Mouse (Mus musculus) cerebellum, adult 11-12 months (tissue): ENCODE data around the gene Tshz2.

Experiments
- DNase-seq: peaks from one replicate; pipeline ENCODE4 v3.0.0; 2022

Gene Tshz2

DNA sequence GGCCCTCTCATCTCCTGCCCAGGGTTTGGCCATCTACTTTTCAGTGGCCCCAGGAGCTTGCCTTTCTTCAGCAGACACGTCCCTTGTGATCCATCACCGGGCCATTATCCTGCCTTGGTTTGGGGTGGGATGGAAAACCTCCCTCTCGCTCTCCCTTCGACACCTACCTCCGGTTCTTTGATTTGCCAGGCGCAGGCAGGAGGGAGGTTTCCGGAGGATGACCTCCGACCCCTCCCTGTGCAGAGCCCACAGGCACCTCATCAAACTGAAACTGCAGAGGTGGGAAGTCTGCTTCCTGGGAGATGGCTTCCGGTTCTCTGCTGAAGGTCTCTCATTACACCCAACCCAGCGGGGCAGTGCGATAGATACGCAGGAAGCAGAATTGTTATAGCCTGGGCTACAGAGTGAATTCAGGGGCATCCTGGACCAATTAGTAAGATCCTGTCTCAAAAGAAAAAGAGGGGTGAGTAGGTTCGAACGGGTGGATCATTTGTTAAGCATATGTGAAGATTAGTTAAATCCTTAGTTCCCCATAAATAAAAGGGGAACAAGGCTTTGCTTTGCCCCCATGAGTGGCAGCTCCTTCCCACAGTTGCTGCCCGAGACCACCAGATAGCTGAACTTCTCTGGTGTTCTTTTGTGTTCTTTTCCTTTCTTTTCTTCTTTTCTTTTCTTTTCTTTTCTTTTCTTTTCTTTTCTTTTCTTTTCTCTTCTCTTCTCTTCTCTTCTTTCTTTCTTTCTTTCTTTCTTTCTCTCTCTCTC, 70.1 kb downstream of the Tshz2 start:
- DNase-seq, result no peak

DNA sequence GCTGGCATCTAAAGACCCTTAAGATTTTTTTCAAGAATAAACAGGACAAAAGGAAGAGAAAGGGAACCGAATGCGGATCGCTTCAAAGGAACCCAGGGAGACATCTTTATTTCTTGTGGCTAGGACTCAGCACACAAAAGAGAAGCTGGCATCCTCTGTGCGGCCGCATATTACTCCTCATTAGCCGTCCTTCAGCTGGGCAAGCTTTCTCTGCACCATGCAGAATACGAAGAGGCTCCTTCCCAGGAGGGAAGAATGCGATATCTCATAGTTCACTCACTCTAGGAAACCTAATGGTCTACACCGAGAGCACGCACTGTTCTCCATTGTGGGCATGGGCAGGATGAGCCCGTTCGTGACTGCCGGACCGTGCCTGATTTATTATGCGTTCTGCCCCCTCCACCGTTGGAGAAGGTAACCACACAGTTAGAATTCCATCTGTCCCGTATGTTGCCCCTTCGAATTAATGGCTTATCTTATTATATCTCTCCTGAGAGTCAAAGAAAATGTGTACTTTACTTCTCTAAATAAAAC, 89.0 kb downstream of the Tshz2 start:
- no peak for DNase-seq

DNA sequence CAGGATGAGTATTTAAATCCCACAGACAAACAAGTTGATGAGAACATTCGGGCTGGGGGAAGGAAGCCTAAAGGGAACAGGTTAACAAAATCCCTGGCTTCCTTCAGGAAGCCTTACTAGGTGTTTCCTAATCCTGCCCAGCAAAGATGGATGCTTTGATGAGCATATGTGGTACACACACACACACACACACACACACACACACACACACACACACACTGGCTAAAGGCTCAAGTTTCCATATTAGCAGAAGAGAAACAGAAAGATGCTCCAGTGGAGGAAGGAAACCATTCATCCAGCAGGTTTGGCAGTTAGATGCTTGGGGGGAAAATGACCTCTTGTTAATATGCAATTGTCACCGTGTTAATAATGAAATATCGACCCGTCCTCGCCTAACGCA, 89.5 kb downstream of the Tshz2 start:
- DNase-seq, result no peak

DNA sequence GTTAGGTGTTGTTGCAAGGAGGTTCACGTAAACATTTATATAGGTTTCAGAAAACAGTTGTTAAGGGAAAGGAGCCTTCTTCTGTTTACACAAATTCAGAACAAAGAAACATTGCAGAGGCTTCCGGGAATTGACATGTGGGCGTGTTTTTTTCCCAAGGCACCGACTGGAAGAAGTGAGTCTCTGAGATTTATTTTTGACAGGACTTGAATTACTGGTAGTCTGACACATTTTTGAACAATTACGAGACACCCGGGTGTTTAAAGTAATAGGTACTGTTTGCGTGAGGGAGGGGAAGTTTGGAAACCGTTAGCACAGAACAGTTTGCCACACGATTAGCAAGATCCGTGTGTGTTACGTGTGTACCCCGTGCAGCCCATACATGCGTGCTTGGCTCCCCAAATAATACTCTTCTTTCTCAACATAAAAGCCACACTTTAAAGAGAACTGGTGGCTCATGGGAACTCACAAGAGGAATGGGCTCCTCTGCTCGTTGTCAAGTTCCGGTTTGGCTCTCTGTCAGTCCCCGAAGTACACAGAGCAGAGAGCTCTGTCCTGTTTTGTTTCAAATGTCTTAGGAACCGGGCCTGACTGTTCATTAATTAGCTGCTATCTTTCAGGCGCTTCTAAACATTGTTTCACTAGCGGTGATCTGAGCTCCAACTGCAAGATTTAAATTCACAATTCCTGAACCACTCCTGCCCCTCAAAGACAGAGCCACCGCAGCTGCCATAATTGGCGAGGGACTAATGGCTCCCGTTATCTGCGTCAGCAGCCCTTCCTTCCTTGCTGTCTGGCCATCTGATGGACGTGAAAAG, 91.0 kb downstream of the Tshz2 start:
- DNase-seq, result no peak

DNA sequence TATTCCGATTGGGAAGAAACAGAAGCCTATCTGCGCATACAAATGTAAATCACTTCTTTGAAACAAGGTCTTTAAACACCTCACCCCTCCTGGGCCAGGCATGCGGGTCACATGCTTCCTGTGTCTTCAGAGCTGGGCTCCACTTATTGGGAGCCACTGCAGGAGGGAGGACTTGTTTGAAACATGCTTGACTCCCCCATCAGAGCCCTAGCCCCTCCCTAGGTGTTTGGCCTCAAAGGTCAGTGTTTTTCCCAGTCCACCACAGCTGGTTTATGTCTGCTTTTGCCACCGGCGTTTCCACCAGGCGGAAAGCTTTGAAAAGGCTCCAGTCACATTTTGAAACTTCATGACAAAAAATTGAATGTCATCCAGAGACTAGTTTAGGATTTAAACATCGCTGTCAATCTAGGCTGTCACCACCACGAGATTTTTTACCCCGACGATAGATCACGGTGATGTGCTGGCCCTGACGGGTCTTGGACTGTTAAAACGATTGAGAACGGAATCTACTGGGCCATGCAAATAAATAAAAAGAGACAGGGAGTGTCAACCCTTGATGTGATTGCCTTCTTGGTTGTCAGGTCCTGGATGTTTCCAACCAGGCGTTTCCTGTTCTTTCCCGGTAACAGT, 96.0 kb downstream of the Tshz2 start:
- DNase-seq, result no peak

DNA sequence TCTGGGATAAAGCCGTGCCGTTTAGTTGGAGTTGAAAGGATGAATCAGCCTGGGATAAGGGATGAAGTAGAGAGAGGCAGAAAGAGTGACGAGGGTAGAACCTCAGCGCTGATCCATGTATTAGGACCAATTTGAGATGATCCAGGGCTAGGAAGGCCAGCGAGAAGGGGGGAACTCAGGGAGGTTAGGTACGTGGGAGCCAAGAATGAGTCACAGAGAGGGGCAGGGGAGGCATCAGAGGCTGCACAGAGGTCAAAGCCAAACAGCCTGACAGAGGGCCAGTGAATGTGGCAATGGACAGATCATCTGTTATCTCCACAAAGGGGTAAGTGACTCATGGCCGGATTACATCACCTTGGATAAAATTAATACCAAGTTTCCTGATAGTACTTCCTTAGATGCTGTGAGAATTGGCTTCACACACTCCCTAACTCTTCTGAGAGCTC, 97.8 kb downstream of the Tshz2 start:
- no peak for DNase-seq

DNA sequence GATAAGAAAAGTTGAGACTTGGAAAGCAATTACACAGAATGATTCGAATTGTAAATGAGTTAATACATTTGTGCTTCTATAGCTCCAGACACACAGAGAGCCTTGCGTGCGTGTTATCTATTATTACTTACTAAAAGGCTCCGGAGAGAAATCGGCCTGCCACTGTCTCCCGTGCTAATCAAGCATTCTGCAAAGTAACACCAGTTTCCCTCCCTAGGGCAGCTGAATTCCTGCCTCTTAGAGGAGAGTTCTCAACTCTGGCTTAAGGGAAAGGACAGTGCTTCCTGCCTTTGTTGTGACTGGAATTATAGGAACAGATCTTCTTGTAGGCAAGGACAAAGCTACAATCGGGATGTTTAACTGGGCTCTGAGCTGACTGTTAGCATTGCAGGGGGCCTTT, 101.2 kb downstream of the Tshz2 start:
- no peak for DNase-seq

DNA sequence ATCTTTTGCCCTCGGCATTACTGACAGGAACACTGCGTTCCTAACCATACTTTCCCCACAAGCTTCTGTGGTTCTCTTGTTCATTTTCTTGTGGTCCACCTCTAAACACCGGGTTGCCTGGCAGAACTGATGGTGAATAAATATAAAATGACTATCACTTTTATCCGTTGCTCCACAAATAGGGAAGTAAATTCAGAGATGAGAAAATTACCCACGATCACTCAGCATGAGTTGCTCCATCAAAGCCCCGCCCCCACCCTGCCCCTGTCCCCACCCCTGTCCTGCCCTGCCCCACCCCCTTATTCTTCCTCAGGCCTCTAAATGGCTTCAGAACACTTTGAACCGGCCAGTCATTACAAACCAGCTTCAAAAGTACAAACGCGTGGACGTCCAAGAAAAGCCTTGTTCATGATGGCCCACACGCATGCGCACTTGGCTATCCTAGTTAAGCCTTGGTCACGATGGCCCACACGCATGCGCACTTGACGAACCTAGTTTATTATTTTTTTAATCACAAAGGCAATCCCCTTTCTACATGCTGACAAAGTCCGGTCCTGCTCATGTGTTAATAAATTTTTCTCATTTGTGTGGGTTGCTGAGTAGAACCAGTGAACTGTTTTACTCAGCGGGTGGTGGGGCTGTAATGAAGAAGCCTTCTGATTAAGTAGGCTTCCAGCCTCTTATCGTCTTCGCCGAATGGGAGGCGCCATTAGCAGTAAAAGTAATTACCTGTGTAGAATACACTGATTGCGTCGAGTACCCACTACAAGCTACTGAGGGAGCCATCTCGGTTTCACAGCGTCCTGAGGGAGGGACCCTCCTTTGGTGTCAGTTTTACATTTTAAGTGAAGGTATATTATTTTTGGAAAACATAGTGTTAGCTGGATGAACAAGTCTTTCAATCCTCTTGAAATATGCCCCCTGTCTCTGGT, 102.9 kb downstream of the Tshz2 start:
- DNase-seq, result no peak

DNA sequence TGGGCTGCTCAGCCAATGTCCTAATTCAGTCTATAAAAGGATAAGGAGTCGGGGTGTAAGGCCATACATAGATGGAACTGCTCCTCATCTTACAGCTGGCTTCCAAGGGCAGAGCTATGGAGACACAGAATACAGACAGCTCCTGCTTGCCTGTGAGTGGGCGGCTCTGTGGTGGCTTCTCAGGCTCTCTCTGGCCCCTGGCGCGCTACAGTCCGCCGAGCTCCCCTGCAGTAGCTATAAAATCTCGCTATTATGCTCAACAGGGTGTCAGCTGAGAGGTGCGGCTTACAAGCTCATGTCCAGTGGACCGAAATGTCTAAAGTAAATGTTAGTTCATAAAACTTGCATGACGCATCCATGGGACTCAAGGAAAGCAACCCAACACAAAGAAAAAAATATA, 108.2 kb downstream of the Tshz2 start:
- no peak for DNase-seq

DNA sequence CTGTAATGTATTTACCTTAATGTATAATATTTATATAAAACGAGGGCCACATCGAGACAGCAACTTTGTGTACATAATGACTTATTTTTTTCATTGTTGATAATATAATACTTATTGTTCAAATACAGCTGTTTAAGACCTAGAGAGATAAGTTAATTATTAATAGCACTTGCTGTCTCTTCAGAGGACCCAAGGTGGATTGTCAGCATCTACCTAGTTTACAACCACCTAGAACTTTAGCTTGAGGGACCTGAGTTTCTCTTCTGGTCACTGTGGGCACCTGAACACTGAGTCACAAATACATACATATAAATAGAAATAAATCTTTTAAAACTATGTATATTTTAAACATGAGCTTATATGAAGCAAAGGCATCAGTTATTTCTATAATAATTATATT, 110.0 kb downstream of the Tshz2 start:
- no peak for DNase-seq

DNA sequence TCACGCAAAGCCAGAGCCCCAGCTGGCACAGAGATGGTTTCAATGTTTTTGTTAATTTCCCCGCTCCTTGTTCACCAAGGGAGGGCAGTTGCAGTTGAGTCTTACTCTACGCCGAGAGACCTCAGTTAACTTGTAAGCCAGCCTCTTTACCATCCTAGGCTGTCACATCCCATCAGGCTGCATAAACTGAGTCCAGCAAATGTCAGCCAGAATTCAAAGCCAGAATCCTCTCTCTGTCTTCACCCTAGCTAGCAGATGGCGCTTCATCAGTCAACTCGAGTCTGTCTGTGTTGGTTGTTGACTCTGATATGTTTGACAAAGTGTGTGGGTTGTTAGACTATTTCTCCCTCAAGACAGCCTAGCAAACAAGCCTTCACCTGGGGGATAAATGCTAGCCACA, 110.5 kb downstream of the Tshz2 start:
- no peak for DNase-seq

DNA sequence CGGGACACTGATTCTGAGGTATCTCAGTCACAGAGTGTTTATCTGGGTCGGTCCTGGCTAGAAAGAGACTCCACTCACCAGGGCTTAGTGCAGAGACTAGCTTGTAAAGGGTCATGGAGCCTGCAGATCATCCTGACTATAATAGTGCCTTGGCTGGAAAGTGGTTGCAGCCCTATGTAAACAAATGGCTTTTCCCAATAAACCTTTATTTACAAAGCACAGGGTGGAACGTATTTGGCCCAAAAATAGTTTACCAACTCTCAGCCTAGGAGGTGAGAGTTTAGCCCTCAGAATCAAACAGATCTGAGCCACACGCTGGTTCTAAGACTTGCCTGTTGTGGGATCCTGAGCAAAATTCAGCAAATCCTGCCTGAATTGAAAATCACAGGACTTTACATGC, 111.1 kb downstream of the Tshz2 start:
- DNase-seq, result no peak

DNA sequence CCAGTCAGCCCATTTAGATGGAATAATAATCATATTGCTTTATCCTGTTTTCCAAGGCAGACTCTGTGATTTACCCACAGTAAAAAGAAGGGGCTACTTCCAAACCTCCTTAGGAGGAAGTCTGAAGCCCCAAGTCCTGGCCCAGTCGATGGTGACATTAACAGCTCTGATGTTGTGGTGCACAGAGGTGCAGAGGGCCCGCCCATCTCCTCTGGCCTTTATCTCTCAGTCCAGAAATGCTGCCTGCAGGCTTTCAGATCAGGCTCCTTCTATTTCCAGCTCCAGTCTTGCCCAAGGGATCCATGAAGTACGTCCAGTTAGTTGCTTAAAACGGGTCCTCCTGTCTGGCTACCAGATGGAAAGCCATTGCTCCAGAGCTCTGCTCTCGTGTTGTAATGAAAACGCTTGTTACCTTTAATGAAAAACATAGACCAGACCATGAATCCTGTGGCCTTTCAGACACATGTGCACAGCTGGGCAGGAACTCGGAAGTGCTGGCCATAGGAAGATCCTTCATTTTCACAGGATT, 114.4 kb downstream of the Tshz2 start:
- DNase-seq, result no peak

DNA sequence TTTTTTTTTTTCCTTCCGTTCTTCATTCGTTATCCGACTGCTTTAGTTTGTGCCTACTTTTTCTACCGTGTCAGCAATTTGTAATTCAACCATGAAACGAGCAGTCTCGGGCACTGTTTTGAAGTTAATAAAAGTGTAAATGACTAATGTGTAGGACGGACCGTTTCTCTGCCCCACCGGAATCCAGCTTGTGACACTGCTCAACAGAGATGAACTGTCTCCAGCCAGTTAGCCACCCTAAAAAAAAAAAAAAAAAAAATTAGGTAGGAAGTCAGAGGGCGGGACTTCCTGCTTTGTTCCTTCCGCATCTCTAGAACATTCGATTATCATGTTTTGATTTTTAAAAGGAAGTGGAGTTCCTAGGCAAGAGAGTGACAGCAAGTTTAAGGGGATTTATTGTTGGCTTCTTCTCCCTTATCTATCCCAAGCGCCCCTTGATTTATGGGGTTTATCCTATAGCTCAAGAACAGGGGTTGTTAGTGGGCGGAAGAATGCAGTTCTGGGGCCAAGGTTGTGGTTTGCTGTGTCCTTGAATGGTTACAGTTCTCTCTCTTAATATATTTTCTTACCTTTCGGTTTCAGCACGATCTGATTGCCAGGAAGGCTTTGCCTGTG, 116.6 kb downstream of the Tshz2 start:
- DNase-seq, result no peak

DNA sequence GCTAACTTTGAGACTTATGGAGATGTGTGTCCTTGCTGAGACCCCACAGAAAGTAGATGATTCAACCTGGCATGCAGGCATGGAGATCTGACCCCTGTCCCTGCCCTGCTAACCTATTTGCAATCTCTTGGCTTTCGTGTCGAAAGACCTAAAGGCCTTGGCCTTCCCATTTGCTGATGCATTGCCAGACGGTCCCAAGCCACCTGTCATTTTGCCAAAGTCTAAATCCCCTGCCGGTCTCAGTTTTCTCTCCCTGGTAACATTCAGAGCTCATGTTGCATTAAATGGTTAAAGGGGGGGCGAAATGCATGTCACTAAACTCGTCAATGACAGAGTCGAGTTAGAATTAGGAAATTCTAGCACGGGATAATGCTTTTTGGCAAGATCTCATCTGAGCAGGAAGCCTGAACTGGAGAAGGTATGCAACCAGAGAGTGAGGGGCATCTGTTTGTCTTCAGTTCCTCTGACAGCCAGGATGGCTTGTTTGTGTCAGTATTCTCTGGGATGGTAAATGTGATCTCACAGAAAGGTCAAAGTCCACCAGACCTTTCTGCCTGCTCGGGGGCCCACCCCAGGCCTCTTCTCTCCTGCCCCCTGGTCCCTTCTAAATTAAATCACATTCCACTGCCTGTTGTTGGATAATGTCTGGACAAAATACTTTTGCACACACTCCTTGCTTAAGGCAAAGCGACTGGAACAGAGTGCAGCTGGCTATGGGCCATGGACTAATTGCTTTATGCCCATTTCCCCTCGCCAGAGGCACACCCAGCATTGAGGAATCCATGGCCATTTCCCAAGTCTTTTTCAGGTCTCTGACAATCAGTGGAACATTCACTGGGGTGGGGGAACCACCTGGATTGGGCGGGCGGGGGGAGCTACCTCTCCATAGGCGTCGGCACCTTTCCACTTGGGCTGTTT, 118.0 kb downstream of the Tshz2 start:
- no peak for DNase-seq

DNA sequence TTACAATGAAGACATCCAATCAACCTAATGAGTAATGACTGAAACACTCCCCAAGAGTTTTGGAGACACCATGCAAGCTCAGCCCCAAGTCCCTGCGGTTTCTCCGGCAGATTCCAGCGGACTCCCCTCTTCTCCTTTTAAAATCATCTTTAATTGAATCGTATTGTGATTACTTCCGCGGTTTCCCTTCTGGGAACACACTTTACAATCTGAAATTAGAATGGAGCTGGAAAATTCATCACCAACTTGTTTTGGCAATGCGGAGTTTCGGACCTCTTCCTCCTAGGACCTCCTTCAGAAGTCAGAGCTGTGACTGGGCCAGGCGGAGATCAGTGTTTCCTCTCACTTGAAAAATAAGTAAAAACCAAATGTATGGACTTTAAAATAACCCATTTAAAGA, 119.3 kb downstream of the Tshz2 start:
- DNase-seq, result no peak

DNA sequence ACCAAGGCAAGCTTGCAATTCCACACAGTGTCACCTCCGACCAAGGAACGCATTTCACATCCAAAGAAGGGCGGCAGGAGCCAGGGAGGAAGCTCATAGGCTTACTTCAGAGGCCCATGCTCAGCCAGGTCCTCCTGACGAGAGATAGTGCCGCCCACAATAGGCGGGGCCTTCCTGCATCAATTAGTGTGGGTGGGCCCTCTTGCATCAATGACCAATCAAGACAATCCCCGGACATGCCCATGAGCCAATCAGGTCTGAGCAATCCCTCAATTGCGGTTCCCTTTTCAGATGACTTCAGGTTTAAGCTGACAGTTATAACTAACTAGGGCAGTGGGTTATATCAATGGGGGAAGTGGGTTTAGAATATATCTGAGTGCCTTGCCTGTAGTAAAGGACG, 120.6 kb downstream of the Tshz2 start:
- no peak for DNase-seq

DNA sequence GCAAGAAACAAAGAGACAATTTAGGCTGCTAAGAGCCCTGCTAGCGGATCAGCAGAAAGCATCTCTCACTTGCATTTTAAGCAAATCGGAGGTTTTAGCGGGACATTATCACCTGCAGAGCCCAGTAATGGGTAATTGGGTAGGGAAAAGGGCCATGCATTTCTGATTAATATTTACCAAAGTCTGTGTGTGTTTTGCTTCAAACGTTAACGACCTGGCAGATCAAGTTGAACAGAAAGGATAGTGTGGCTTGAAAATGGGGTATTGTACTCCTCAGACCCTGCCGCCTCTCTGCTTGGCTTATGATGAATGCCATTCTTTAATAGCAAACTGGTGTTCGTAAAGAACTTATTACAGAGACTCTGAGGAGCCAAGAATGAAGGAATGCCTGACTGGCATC, 122.3 kb downstream of the Tshz2 start:
- DNase-seq, result no peak

DNA sequence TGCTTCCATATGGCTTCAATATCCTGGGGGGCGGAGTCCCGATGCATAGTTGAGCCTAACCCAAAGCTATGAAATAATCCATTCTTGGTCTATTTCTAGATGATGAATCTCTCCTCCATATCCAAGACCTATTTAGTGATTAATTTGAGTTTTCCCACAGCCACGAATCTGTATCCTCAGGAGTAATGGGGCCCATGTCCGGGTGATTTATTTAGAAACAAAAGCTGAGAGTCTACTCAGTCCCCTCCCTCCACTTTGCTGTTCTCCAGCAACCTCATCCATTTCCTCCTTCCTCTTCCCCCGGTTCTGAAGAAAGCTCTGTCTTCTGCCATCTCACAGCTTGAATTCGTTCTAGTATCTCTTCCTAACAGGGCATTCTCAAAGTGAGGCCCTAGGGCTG, 125.3 kb downstream of the Tshz2 start:
- no peak for DNase-seq

DNA sequence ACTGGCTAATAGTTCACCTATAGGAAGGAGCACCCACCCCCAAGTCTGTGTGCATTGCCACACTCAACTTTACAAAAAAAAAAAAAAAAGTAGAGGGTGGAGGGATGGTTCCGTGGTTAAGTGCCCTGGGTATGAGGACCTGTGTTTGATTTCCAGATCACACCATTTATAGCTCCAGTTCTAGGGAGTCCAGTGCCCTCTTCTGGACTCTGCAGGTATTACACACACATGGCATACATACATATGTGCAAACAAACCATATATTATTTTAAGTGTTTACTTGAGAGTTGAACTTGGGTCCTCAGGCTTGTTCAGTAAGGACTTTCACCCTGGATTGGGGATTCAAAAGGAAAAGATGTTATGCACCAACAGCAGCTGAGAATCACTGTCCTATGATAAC, 127.3 kb downstream of the Tshz2 start:
- DNase-seq, result no peak

DNA sequence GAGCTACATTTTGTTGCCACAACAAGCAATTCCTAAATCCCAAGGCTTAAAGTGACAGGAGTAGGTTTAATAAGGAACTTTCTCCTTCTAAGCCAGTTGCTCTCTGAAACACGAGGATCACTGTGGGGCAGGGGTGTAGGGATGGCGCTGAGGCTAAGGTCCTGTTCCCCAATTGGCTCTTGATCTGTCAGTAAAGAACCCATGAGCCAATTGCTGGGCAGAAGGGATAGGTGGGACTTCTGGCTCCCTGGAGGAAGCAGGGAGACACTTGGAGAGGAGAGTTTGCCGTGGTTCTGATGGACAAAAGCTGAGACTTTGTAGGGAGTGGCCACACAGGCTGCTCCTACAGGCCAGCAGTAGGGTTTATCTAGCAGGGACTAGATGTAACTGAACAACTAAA, 128.9 kb downstream of the Tshz2 start:
- DNase-seq, result no peak
